Mouse (Mus musculus) spleen, postnatal 36 days (tissue): ENCODE results near the gene Mcts2.

Source experiments
- DNase-seq, 2 experiments: peaks; one replicate each; pipeline ENCODE4 v3.0.0; 2022; ENCODE audit warnings: low spot score in 2 of 2, mixed read lengths in 1 of 2

Mcts2 gene

GRCm38 (mm10) chr2:152686399-152686798, 436 bp upstream of the Mcts2 start:
- no peak for DNase-seq

GRCm38 (mm10) chr2:152691564-152692217, 4.9 kb downstream of the Mcts2 start:
- no peak for DNase-seq

GRCm38 (mm10) chr2:152693233-152693632, 6.4 kb downstream of the Mcts2 start:
- peak; percentile 35 to 47 for DNase-seq

DNA sequence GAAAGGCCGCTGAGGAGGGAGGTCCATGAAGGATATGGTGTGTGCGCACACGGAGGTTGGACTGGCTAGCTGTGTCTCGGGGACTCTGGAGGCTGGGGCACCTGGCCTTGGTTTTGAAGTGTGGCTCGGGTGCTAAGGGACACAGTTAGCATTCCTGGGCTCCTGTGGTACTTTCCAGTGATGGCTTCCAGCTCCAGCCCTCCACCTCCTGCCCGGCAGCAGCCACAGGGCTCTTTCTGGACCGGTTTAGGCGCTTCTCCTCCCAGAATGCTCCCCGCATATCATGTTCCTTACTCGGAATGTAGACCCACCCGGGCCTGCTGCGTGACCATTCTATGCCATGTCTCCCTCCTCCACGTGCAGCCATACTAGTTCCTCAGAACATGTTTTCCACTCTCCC, 6.9 kb downstream of the Mcts2 start:
- no peak for DNase-seq

DNA sequence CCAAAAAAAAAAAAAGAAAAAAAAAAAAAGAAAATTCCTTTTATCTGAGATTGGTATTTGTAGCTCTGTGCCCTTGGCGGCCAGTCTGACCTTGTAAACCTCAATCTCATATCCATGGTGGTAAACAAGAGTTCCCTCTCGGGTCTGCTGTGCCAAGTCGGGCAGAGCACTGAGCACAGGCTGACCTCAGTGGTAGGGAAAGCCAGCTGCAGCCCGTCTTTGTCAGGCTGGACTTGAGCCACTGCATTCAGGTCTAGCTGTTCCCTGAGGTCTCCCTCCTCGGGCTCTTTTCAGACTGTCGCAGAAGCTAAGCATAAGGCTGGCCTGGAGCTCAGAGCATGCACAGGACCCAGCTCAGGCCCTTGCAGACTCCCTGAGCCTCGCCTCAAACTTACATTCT, 7.9 kb downstream of the Mcts2 start:
- DNase-seq = no peak

- DNase-seq = no peak
Observed at GRCm38 (mm10) chr2:152696016-152696415, 9.2 kb downstream of the Mcts2 start.

DNA sequence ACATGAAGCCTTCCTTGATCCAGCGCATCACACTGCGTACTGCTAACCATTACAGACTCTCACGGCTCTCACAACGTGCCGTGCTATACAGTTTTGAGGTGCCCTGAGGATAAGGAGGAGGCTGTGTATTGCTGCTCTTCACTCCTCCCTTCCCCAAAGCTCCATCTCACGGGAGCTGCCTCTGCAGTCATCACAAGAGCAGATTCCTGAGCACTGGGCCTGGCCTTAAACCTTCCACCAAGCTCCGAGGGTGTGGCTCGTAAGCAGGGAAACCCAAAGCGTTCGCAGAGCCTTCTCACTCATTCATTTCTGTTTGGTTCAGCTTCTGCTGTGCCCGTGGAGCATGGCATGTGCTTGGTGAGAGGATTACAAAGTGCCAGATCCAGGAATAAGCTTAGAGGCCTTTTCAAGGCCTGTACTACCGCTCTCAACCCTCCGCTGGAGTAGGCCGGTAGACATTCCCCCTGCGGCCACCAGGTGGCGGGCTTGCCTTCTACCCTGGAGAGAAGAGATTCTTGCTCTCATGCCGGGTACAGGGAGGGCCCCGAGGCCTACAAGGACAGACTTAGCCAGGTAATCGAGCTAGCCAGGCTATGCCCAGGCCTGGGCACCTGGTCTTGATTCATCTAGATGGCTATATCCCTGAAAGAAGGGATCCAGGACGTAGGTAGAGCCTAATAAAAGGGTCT, 9.8 kb downstream of the Mcts2 start:
- peak; percentile 77 to 78 for DNase-seq

GRCm38 (mm10) chr2:152700138-152700537, 13.3 kb downstream of the Mcts2 start:
- no peak for DNase-seq

GRCm38 (mm10) chr2:152700725-152701124, 13.9 kb downstream of the Mcts2 start:
- DNase-seq = no peak

- no peak for DNase-seq
Observed at GRCm38 (mm10) chr2:152703596-152704255, 16.9 kb downstream of the Mcts2 start.

GRCm38 (mm10) chr2:152704256-152704605, 17.4 kb downstream of the Mcts2 start:
- no peak for DNase-seq

- no peak for DNase-seq
Observed at GRCm38 (mm10) chr2:152704811-152705370, 18.1 kb downstream of the Mcts2 start.

- DNase-seq = no peak
Observed at GRCm38 (mm10) chr2:152705993-152706571, 19.2 kb downstream of the Mcts2 start.

GRCm38 (mm10) chr2:152707186-152707585, 20.4 kb downstream of the Mcts2 start:
- no peak for DNase-seq

DNA sequence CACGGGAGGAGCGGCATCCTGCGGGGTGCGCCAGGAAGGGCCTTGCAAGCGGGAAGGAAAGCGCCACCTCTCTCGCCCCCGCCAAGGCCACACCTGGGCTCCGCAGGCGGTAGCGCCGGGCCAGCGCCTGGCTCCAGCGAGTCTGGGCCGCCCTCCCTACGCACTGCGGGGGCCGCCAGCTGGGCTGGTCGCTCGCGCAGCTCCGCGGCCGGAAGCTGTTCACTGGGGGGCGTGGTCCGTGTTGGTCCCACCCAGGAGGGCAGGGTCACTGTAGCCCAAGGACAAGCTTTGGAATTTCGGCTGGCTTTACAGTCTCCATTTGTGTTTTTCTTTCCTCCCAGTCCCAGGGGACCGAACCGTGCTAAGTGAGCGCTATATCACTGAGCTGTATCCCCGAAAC, 20.8 kb downstream of the Mcts2 start:
- peak; percentile 18 to 40 for DNase-seq

DNA sequence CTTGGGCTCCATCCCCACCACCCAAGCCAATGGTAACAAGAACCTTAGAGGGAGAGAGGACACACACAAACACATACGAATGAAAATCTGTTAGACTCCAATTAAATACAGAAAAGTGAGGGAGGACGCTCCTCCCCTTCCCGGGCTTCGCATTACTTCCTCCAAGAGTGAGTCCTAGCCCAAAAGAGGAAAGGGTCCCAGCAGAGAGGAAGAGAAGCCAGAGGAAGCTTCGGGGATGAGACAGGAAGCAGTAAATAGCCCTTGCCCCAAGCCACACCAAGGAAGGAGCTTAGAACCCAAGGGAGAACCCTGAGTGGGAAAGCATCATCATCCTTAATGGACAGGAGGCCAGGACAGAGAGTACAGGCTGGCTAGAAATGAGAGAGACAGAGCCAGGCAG, 22.2 kb downstream of the Mcts2 start:
- DNase-seq = no peak

GRCm38 (mm10) chr2:152716241-152716772, 29.5 kb downstream of the Mcts2 start:
- no peak for DNase-seq

- no peak for DNase-seq
Observed at GRCm38 (mm10) chr2:152717652-152718051, 30.8 kb downstream of the Mcts2 start.

GRCm38 (mm10) chr2:152718076-152718475, 31.2 kb downstream of the Mcts2 start:
- DNase-seq = no peak

DNA sequence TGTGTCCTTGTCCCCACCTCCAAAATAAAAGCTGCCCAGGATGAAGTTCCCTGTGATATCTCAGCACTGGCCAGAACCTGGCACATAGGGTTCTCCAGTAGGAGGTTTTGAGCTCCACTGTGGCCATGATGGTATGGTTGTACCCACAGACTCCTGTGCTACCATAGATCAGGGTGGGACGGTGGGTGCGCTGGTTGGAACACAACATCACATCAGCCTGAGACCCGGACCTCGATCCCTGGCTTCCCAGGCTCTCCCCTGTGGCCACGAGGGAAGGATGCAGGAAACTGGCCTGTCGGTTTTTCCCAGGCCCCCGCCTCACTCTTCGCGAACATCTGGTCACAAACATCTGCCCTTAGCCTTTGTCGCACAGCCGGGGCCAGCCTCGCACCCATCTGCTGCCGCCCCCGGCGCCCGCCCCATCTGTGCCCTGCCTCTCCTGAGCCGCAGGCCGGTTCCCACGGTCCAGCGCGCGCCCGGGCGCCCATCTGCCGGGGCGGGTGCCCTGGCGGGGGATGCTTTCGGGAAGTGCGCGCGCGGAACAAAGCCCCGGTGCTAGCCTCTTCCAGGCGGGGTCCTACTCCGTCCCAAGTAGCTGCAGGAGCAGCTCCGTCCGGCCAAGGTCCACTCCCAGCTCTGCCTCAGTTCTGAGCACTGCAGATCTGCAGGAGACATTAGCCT, 37.0 kb downstream of the Mcts2 start:
- DNase-seq = no peak

DNA sequence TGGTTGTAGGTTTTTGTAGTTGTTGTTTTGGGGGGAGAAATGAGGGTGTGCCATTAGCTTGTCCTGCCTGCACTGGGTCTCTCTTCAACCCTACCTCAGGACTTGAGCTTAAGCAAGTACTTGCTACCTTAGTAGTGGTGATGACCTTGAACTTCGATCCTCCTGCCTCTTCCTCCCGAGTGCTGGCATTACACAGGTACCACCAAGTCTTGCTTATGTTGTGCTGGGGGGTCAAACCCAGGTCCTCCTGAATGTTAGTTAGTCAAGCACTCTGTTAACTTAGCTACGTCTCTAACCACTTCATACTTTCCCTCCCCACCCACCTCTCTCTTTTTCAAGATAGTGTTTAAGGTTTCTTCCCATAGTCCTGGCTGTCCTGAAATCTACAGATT, 37.5 kb downstream of the Mcts2 start:
- DNase-seq = no peak
